Mouse (Mus musculus): ENCODE data around the gene Marveld3.

Gene Marveld3

DNA sequence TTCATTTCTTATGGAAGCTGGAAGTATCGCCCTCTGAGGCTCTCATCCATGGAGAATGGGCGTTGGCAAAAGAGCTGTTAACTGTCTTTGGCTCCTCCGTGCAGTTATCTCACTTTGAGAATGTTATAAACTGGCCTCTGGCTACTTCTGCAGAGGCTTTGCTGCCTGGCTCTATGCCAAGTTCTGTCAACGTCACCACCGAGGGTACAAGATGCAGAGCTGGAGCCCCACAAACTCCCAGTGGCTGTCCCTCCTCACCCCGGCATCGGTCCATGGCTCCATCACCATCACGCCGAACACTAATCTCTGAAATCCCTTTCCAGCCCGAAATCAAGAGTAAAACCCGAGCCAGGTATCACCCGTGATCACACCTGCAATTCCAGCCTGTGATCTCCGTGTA lies 1.4 kb upstream of the Marveld3 start:
- no peak for DNase-seq

- DNase-seq = no peak
Observed at GRCm38 (mm10) chr8:109962896-109963295, 893 bp upstream of the Marveld3 start.

GRCm38 (mm10) chr8:109959112-109959511 lies 2.9 kb downstream of the Marveld3 start:
- DNase-seq = no peak

- no peak for DNase-seq
Observed at GRCm38 (mm10) chr8:109958036-109958655, 3.9 kb downstream of the Marveld3 start.

DNA sequence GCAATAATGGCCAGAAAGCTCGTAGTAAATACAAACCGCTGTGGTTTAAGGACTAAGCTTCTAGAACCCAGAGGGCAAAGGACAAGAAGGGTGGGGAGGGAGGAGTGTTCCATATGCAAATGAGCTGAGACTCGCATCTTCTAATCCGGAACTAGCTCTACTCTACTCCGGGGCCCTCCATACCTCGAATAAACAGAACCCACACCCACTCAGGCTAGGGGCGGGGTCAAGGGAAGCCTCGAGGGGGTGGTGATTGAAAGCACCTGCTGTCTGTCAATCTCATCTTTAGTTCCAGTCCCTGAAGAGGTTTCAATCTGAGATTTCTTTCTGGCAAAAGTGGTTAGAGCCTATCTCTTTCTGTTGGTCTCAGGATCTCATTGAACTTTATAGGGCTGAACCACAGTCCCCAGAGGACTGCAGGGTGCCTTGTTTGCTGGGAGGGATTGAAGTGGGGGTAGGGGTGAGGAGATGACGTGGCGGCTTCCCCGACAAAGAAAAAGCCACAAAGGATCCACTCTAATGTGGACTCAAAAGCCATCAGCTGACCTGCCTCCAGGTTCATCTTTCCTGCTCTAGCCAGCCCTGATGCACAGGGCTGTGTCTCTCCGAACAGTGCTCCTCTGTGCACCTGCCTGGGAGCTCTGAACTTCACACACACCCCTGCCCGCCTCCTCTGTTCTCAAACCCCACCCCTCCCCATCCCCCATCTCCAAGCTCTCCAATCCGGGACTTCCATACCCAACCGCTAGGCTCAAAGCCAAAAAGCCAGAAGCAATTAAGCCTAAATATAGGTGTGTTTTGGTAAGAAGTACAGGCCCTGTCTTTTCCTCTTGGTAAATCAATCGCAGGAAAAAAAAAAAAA lies 4.6 kb downstream of the Marveld3 start:
- peak; percentile 30 for DNase-seq

- no peak for DNase-seq
Observed at GRCm38 (mm10) chr8:109954486-109954948, 7.5 kb downstream of the Marveld3 start.

GRCm38 (mm10) chr8:109952171-109952570 lies 9.8 kb downstream of the Marveld3 start:
- DNase-seq = no peak

GRCm38 (mm10) chr8:109948285-109948564 lies 13.8 kb downstream of the Marveld3 start:
- DNase-seq = no peak

- peak; percentile 11 for DNase-seq
Observed at GRCm38 (mm10) chr8:109947447-109948284, 14.3 kb downstream of the Marveld3 start.

DNA sequence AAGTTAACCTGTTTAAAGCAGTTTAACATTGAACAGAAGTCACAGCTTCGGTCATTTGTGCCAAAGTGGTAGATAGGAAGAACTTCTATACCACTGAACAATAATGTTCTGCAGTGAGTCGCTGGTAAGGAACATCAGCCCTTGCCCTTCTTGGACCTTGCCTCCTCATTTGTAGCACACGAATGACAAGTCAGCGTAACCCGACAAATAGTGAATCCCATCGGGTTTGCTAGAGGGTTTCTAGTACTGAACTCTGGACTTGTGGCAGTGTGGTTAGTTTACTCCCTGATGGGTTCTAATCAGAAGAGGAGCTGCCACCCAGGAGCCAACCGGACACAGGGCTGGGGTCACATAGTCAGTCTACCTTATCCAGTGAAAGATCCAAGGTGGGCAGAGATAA lies 15.7 kb downstream of the Marveld3 start:
- no peak for DNase-seq

DNA sequence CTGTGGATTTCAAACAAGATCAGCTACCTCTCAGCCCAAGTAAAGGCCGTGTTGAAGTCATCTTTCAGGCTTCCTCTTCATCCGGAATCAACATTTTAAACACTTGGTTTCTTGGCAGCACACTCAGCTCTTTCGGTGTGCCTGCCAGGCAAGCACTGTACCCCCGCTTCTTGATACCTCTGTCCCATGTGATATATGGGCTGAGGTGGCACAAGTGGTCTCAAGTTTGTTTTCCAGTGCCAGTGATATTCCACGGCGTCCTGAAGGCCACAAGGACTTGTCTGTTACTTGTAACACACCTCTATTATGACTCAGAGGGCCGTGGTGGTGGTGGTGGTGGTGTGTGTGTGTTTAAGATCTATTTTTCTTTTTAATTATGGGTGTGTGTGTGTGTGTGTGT lies 16.3 kb downstream of the Marveld3 start:
- DNase-seq = no peak

GRCm38 (mm10) chr8:109945153-109945632 lies 16.8 kb downstream of the Marveld3 start:
- no peak for DNase-seq

- no peak for DNase-seq
Observed at GRCm38 (mm10) chr8:109941606-109942360, 20.2 kb downstream of the Marveld3 start.

GRCm38 (mm10) chr8:109920406-109921390 lies 41.3 kb downstream of the Marveld3 start:
- no peak for DNase-seq

DNA sequence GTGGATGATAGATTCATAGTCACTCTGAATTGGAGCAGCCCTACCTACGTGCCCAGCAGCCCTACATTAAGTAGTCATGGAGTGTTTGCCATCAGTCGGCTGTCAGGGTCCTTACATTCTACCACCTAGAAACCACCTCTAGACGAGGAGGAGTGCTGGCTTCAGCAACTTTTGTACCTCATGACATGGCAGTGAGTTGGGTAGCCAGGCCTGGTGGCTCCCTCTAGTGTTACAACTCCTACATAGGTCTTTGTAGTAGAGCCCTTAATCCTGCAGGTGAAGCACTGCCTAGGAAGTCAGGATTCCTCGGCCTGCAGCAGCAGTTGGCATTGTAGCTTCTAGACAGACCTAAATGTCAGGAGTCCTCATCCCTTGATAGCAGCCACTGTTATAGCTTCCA lies 44.7 kb downstream of the Marveld3 start:
- DNase-seq = peak; percentile 36

DNA sequence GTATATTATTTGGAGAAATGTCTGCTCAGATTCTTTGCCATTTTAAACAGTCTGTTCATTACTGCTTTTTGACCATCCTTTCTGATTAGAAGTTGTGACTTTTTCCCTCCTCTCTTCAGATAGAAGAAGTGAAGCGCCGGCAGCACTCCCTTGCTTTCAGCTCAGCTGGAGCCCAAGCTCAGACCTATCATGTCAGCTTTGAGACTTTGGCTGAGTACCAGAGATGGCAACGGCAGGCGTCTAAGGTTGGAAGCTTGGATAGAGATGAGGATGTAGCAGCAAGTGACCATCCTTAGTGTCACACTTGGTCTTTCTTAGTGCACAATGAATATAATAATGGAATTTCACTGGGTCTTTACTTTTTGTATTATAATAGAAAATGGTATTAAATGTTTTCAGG lies 54.6 kb downstream of the Marveld3 start:
- DNase-seq = no peak

DNA sequence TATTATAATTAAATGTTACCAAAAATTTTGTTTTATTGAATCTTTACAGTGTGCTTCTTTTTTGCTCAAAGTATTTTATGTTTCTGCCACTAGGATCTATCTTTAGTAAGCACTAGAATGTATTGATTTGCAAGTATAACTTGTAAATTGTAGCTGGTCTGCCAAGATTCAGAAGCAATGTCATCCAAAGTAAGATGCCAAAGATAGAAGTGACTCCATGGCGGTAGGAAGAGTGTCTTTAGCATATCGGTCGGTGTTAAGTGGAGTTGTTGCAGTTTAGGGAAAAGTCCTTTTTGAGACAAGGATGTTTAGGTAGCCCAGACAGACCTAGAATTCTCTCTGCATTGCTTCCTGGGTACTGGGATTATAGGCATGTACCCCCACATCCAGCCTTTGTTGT lies 55.1 kb downstream of the Marveld3 start:
- no peak for DNase-seq

DNA sequence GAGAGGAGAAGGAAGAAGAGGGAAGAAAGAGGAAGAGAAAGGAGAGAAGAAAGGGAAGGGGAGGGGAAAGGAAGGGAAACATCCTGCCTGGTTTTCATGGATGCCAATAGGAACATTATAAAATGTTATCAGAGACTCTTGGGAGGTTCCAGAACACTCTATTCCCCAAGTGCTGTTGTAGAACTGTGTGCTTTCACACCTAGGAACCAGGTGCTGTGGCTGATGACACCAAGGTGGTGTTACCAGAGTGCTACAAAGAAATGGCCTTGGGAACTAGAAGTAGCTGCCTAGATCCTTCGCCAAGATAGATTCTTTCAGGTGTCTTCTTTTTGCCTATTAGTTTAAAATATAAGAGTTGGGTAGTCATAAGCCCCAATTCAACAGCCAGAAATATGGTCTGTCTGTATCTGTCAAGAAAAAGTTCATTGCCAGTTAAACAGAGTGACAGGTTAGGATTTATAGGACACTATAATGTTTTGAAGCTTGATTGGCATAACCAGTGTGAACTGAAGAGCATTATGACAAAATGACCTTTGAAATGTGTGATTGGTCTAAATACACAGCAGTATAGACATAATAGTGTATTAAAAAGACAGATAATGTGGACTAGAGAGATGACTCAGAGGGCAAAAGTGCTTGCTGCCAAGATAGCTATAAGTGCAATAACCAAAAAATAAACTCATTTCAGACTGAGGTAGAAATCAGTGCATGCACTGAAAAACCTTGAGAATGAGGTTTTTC lies 56.9 kb downstream of the Marveld3 start:
- no peak for DNase-seq

DNA sequence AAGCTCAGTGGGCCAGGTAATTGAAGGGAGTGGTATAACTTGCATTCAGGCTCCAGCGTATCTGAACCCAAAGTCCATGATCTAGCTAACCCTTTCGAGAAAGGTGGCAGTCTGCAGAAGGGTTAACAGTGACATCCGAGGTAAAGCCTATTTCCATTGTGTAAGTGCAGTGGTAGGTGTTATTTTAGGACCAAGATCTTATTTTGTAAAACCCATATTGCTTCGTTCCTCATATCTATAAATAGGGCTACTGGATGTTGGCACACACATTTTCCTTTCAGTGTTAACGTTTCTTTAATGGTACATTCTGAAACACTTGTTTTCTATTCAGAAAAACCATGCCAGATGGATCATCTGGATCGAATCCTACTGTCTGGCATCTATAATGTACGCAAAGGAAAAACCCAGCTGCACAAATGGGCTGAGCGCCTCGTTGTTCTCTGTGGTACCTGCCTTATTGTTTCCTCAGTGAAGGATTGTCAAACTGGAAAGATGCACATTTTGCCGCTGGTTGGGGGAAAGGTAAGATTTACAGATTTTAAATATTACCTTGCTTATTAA lies 58.0 kb downstream of the Marveld3 start:
- no peak for DNase-seq

GRCm38 (mm10) chr8:109902379-109902778 lies 59.6 kb downstream of the Marveld3 start:
- no peak for DNase-seq

Measured in thymus, postnatal 25 days (tissue).